Mouse (Mus musculus): Measurements from ENCODE around the gene Epb41l5.

- TF ChIP-seq POLR2A (IDR thresholded peaks at IDR 0.05; ENCODE audit: insufficient read depth, low read depth, low read length): no peak
- TF ChIP-seq CTCF (IDR thresholded peaks at IDR 0.05; ENCODE audit: insufficient read depth, low read depth, low read length): no peak
Observed at GRCm38 (mm10) chr1:119626837-119627236, 22.0 kb downstream of the Epb41l5 start.

All from olfactory bulb, adult 2 months (tissue).